Mouse (Mus musculus) lung, adult 2 months (tissue): Measurements from ENCODE around the gene Itga9. TPM values are rescaled to one million over a fixed set of nuclear protein-coding genes. Genes with fewer than 3 reads are reported as not detected.

Experiments used
- DNase-seq: peaks from one replicate; pipeline ENCODE4 v3.0.0; 2022
- H3K4me1 ChIP-seq: fragments of 200-500 bp; 2 replicates; pipeline ENCODE4 v1.6.1; 2011; ENCODE audit warnings: low read length; ENCODE audit not compliant: control insufficient read depth, insufficient read depth
- H3K4me3 ChIP-seq: fragments of 200-500 bp; replicated peaks from 2 replicates; pipeline ENCODE3; 2011; ENCODE audit warnings: low read depth, mild to moderate bottlenecking, control low read depth, low read length; ENCODE audit errors: extremely low read depth
- CTCF ChIP-seq: fragments of 200-500 bp; IDR thresholded peaks from 2 replicates; pipeline ENCODE4 v1.5.1; 2011; ENCODE audit warnings: mild to moderate bottlenecking, low read length, control low read depth; ENCODE audit not compliant: insufficient read depth
- POLR2A ChIP-seq: fragments of 200-500 bp; IDR thresholded peaks from 2 replicates; pipeline ENCODE4 v1.6.1; 2011; ENCODE audit warnings: low read depth, mild to moderate bottlenecking, control low read depth, low read length, borderline replicate concordance; ENCODE audit errors: extremely low read depth
- WGBS: fragments of 180-500 bp; shearing (Covaris S2); methylation state at CpG from one replicate; pipeline ENCODE4 v1.1.7; 2018; 5-methylcytosine and 5-hydroxymethylcytosine counted together
- polyA plus RNA-seq: library from polyadenylated mRNA; depleted of rRNA; stranded (reverse); fragments of >200 nt; gene quantifications from 2 replicates; pipeline ENCODE4 v1.2.3, GENCODE M21; 2012

The Itga9 gene
- polyA plus RNA-seq, 1 experiment, result 66.2 TPM

GRCm38 (mm10) chr9:118935098-118935497 is 328.6 kb downstream of the Itga9 start:
- DNase-seq, result no peak
- 79% methylated on average over 13 of the region's 13 CpGs for WGBS
- Histone ChIP-seq H3K4me1 (peaks cover 17% of the 10 kb centered on the region), H3K4me3 (no peak overlapping the region)
- TF ChIP-seq POLR2A (no peak), CTCF (no peak)

GRCm38 (mm10) chr9:118936071-118936470 is 329.6 kb downstream of the Itga9 start:
- DNase-seq, result no peak
- Histone ChIP-seq H3K4me1 (peaks cover 24% of the 10 kb centered on the region), H3K4me3 (no peak overlapping the region)
- TF ChIP-seq POLR2A (no peak), CTCF (no peak)
- 43% methylated on average over 12 of the region's 12 CpGs for WGBS

GRCm38 (mm10) chr9:118937515-118937914 is 331.0 kb downstream of the Itga9 start:
- Histone ChIP-seq H3K4me1 (peaks cover 28% of the 10 kb centered on the region), H3K4me3 (no peak overlapping the region)
- DNase-seq, result no peak
- no peak for TF ChIP-seq CTCF
- no peak for TF ChIP-seq POLR2A
- 42% methylated on average over 3 of the region's 3 CpGs for WGBS

- TF ChIP-seq POLR2A (no peak), CTCF (no peak)
- no peak overlapping the region for H3K4me3 ChIP-seq
- H3K4me1 ChIP-seq, result peaks cover 25% of the 10 kb centered on the region
- WGBS, result 41% methylated on average over 13 of the region's 13 CpGs
- no peak for DNase-seq
Observed at GRCm38 (mm10) chr9:118939410-118939809, 332.9 kb downstream of the Itga9 start.

- TF ChIP-seq POLR2A (no peak), CTCF (no peak)
- no peak for DNase-seq
- Histone ChIP-seq H3K4me3 (no peak overlapping the region), H3K4me1 (peaks cover 27% of the 10 kb centered on the region)
- 70% methylated on average over 12 of the region's 12 CpGs for WGBS
Observed at GRCm38 (mm10) chr9:118939831-118940230, 333.3 kb downstream of the Itga9 start.

GRCm38 (mm10) chr9:118940591-118941207 is 334.2 kb downstream of the Itga9 start:
- no peak for TF ChIP-seq POLR2A
- 57% methylated on average over 12 of the region's 12 CpGs for WGBS
- H3K4me1 ChIP-seq, result peaks cover 27% of the 10 kb centered on the region
- no peak for DNase-seq
- H3K4me3 ChIP-seq, result no peak overlapping the region

GRCm38 (mm10) chr9:118942030-118942429 is 335.5 kb downstream of the Itga9 start:
- TF ChIP-seq CTCF (no peak), POLR2A (no peak)
- 60% methylated on average over 4 of the region's 4 CpGs for WGBS
- Histone ChIP-seq H3K4me3 (no peak overlapping the region), H3K4me1 (peaks cover 26% of the 10 kb centered on the region)
- peak; percentile 20 for DNase-seq

- TF ChIP-seq CTCF (no peak), POLR2A (no peak)
- peaks cover 21% of the 10 kb centered on the region for H3K4me1 ChIP-seq
- 34% methylated on average over 5 of the region's 5 CpGs for WGBS
- DNase-seq, result peak; percentile 25
- no peak overlapping the region for H3K4me3 ChIP-seq
Observed at GRCm38 (mm10) chr9:118943941-118944340, 337.5 kb downstream of the Itga9 start.

GRCm38 (mm10) chr9:118944388-118944787 is 337.9 kb downstream of the Itga9 start:
- Histone ChIP-seq H3K4me3 (no peak overlapping the region), H3K4me1 (peaks cover 22% of the 10 kb centered on the region)
- peak; percentile 8 for DNase-seq
- TF ChIP-seq CTCF (no peak), POLR2A (no peak)
- 27% methylated on average over 12 of the region's 12 CpGs for WGBS

- Histone ChIP-seq H3K4me1 (peaks cover 28% of the 10 kb centered on the region), H3K4me3 (no peak overlapping the region)
- no peak for DNase-seq
- whole genome bisulfite sequencing, result 79% methylated on average over 5 of the region's 5 CpGs
- TF ChIP-seq POLR2A, result no peak
- no peak for TF ChIP-seq CTCF
Observed at GRCm38 (mm10) chr9:118948486-118948885, 342.0 kb downstream of the Itga9 start.

- Histone ChIP-seq H3K4me3 (no peak overlapping the region), H3K4me1 (peaks cover 28% of the 10 kb centered on the region)
- DNase-seq, result peak; percentile 9
- TF ChIP-seq CTCF, result no peak
- WGBS, result 79% methylated on average over 8 of the region's 8 CpGs
Observed at GRCm38 (mm10) chr9:118949124-118949523, 342.6 kb downstream of the Itga9 start.

GRCm38 (mm10) chr9:118949654-118950053 is 343.2 kb downstream of the Itga9 start:
- WGBS, result 43% methylated on average over 4 of the region's 4 CpGs
- peaks cover 25% of the 10 kb centered on the region for H3K4me1 ChIP-seq
- TF ChIP-seq CTCF (no peak), POLR2A (peak; percentile 36; the same call in 1 of the 2 replicates)
- peak; percentile 40 for DNase-seq
- no peak overlapping the region for H3K4me3 ChIP-seq
